Mouse (Mus musculus) midbrain, embryonic 13.5 days (tissue): ENCODE results near the gene Pknox2. TPM values are rescaled to one million over a fixed set of nuclear protein-coding genes. Genes with fewer than 3 reads are reported as not detected.

Experiments
- ATAC-seq: fragments of 200-750 bp; cut with Nextera tagmentation; 2 replicates; pipeline ENCODE4 v1.8.0; 2017; ENCODE audit warnings: mild to moderate bottlenecking, moderate TSS enrichment, moderate library complexity
- H3K27ac ChIP-seq: fragments of 300-500 bp; sonication (generic); 2 replicates; pipeline ENCODE4 v1.5.1; 2015; ENCODE audit warnings: inconsistent platforms, mild to moderate bottlenecking, moderate library complexity
- H3K27me3 ChIP-seq: fragments of 300-500 bp; sonication (generic); 2 replicates; pipeline ENCODE4 v1.6.1; 2015; ENCODE audit warnings: mild to moderate bottlenecking, inconsistent platforms
- H3K36me3 ChIP-seq: fragments of 300-500 bp; sonication (generic); 2 replicates; pipeline ENCODE4 v1.6.1; 2015; ENCODE audit warnings: mild to moderate bottlenecking, inconsistent platforms
- H3K4me1 ChIP-seq: fragments of 300-500 bp; sonication (generic); replicated peaks from 2 replicates; pipeline ENCODE4 v1.6.1; 2015; ENCODE audit warnings: inconsistent platforms
- H3K4me2 ChIP-seq: fragments of 300-500 bp; sonication (generic); replicated peaks from 2 replicates; pipeline ENCODE4 v1.6.1; 2015; ENCODE audit warnings: moderate library complexity, mild to moderate bottlenecking, inconsistent platforms
- H3K4me3 ChIP-seq: fragments of 300-500 bp; sonication (generic); replicated peaks from 2 replicates; pipeline ENCODE4 v1.5.1; 2015; ENCODE audit warnings: mild to moderate bottlenecking, inconsistent platforms
- H3K9ac ChIP-seq: fragments of 300-500 bp; sonication (generic); replicated peaks from 2 replicates; pipeline ENCODE4 v1.6.1; 2015; ENCODE audit warnings: mild to moderate bottlenecking, inconsistent platforms
- H3K9me3 ChIP-seq: fragments of 300-500 bp; sonication (generic); 2 replicates; pipeline ENCODE4 v1.6.1; 2016; ENCODE audit warnings: mild to moderate bottlenecking, inconsistent platforms
- WGBS: fragments of 180-500 bp; shearing (Covaris S2); methylation state at CpG from one replicate; pipeline ENCODE4 v1.1.7; 2015; 5-methylcytosine and 5-hydroxymethylcytosine counted together
- polyA plus RNA-seq: library from polyadenylated mRNA; unstranded; fragments of >200 nt; fragmentation: Nextera tagmentation; extraction: Ambion mirVana; gene quantifications from 2 replicates; pipeline ENCODE4 v1.2.1, GENCODE M21; 2015

Pknox2 gene
- polyA plus RNA-seq, 1 experiment from 2014 or later, result 33.1 TPM

DNA sequence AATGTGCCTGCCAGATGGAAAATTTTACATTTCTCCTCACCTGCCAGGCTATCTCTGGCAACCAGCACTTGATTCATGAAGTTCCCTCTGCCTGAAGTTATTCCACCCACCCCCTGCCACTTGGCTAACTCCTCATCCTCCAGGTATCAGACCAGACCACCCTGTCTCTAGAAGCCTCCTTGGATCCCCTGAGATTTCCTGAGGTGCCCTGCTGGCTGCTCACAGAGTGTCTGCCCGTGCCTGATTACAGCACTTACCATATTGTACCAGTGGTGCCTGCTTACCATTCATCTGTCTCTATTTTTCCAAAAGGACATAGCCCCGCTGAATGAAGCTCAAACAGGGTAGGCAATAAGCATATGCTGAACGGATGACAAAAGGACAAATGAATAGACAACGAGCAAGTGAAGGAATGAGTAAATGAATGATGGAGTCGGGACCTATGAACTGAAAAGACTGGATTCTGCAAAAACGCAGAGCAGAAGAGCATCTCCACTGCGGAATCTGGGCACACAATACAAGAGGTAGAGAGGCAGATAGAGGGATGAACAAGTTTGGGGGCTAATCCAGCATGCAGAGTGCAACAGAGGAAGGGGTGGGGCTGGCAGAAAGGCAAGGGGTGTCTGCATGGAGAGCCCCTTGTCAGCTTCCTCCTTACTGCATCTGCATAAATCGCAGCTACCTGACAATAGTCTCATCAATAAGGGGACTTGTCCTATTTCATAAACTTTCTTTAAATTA, 80.3 kb downstream of the Pknox2 start:
- peaks cover 34% of the 10 kb centered on the region for H3K4me1 ChIP-seq
- no peak overlapping the region for H3K4me3 ChIP-seq
- ATAC-seq, result peak; percentile 51; the same call in 1 of the 2 replicates
- no peaks in the 10 kb centered on the region for H3K9me3 ChIP-seq
- peak overlapping the region; percentile 44 for H3K27ac ChIP-seq
- WGBS, result 59% methylated on average over 8 of the region's 8 CpGs
- H3K4me2 ChIP-seq, result no peak overlapping the region
- no peak overlapping the region for H3K9ac ChIP-seq
- no peaks in the 10 kb centered on the region for H3K27me3 ChIP-seq
- no peaks in the 10 kb centered on the region for H3K36me3 ChIP-seq

DNA sequence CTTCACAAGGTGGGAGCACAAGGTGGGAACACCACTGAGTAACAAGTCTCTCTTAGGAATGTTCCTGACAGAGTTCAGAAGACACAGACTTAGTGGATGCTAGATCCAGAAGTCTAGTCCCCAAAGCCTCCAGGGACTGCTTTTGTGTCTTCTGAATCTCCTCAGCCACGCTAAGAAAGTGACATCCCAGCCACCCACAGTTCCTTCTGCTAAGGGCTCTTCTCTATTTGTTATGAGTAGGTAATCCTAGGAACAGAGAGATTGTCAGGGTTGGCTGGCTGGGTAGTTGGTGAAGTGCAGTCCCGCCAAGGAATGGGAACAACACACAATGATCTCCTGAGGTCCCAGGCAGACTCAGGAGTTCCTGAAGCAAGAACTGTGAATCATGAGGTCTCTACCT, 85.6 kb downstream of the Pknox2 start:
- 51% methylated on average over 2 of the region's 2 CpGs for WGBS
- H3K4me1 ChIP-seq, result peaks cover 30% of the 10 kb centered on the region
- no peaks in the 10 kb centered on the region for H3K9me3 ChIP-seq
- no peaks in the 10 kb centered on the region for H3K36me3 ChIP-seq
- H3K9ac ChIP-seq, result no peak overlapping the region
- H3K4me2 ChIP-seq, result no peak overlapping the region
- ATAC-seq, result no peak
- H3K27me3 ChIP-seq, result no peaks in the 10 kb centered on the region
- no peak overlapping the region for H3K27ac ChIP-seq
- H3K4me3 ChIP-seq, result no peak overlapping the region

DNA sequence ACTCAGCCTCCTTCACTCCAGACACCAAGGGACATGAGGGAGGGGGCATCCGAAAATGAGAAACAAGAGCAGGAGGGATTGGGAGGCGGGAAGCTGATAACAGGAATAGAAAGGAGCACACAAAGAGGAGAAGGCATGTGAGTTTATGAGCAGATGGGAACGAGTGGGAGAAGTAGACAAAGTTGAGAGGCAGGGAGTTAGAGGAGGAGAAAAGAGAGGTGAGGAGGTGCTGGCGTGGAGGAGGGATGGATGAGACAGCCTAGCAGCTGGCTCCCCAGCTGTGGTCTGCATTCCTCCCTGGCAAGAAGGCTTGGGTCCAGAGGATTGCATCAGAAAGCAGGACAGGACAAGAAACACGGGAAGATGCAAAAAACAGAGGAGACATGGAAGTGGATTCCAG, 92.5 kb downstream of the Pknox2 start:
- ATAC-seq, result 0 out of 2 replicates have a peak, but pooled peaks have one; percentile 6
- H3K27me3 ChIP-seq, result 0 out of 2 replicates have a peak, but pooled peaks cover 5% of the 10 kb centered on the region
- peak overlapping the region; percentile 65; the same call in 1 of the 2 replicates for H3K9ac ChIP-seq
- H3K36me3 ChIP-seq, result no peaks in the 10 kb centered on the region
- WGBS, result 10% methylated on average over 5 of the region's 5 CpGs
- no peaks in the 10 kb centered on the region for H3K9me3 ChIP-seq
- peak overlapping the region; percentile 55 for H3K4me2 ChIP-seq
- peak overlapping the region; percentile 82 for H3K27ac ChIP-seq
- H3K4me1 ChIP-seq, result peaks cover 45% of the 10 kb centered on the region
- H3K4me3 ChIP-seq, result no peak overlapping the region; the same call in 1 of the 2 replicates

DNA sequence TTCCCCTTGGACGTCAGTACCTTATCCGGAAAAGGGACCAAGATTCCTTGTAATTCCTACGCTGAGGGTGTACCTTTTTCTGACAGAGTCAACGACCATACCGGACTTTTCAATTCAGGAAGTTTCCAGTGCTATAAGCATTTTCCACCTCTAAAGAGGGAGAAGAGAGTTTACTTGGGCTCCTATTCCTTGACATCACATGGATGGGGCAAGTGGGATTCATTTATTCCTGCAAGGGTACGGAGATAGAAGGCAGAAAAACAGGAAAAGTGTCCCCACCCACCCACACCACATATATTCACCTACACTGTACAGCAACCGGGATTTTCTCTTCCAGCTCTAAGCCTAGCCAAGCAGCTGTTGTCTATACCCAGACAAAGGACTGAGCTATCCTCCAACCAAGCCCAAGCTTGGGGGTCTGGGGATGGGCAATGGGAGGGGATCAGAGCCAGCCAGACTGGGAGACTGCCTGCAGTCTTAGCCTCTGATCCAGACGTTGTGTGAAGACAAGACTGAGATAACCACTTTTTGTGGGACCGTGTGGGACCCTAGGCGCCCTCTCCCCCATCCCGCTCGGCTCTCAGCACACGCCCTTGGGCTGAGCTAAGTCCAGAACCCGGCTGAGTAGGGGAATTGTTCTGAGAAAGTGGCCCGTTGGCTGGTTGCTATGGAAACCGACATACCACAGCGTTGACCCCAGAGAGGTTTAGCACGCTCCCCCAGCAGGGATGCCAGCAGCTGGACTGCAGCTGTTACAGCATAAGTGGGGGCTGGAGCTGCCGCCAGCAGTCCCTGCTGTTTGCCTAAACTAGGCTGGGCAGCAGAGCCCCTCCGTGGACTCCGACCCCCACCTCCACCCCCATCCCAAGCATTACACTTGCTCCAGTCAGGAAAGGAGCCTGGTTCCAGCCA, 93.3 kb downstream of the Pknox2 start:
- 12% methylated on average over 20 of the region's 21 CpGs for WGBS
- H3K27me3 ChIP-seq, result 0 out of 2 replicates have a peak, but pooled peaks cover 5% of the 10 kb centered on the region
- no peaks in the 10 kb centered on the region for H3K36me3 ChIP-seq
- H3K9me3 ChIP-seq, result no peaks in the 10 kb centered on the region
- peak overlapping the region; percentile 26 for H3K4me3 ChIP-seq
- H3K4me2 ChIP-seq, result peak overlapping the region; percentile 55
- H3K27ac ChIP-seq, result peak overlapping the region; percentile 82
- peak overlapping the region; percentile 65 for H3K9ac ChIP-seq
- peak; percentile 90 for ATAC-seq
- H3K4me1 ChIP-seq, result peaks cover 52% of the 10 kb centered on the region

DNA sequence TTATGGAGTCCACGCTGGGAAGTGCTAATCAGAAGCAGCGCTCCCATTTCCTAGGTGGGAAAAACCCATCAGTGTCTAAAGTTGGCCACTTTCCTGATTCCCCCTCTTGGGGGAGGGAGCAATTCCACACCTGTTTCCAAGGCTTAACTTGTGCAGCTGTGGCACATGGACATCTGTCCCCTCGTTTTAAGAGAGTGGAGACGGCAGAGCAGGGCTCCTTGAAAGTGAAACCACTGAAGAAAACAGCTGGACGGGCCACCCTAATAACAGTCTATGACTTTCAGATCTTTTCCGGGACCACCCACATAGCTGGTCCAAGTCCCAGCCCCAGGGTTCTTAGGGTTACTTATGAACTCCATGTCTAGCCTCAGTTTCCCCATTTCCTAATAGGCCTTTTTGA, 94.2 kb downstream of the Pknox2 start:
- H3K27ac ChIP-seq, result 0 out of 2 replicates have a peak overlapping the region, but pooled peaks have one; percentile 82

DNA sequence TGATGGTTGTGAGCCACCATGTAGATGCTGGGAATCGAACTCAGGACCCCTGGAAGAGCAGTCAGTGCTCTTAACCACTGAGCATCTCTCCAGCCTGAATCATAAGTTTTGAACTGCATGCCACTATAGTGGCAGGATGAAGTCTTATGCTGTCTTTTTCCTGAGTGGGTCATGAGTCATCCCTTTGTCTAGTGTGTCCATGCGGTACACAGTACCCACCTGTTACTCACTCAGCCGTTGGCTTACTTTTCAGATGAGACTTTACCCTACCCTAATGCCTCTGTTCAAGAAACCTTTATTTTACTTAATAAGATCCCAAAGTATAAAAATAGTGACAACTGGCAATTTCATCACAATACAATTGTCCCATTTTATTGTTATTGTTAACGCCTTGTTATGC, 95.5 kb downstream of the Pknox2 start:
- Histone ChIP-seq H3K4me2 (no peak overlapping the region), H3K27me3 (0 out of 2 replicates have a peak, but pooled peaks cover 5% of the 10 kb centered on the region), H3K4me3 (no peak overlapping the region), H3K27ac (no peak overlapping the region), H3K9me3 (no peaks in the 10 kb centered on the region), H3K9ac (no peak overlapping the region), H3K4me1 (peaks cover 43% of the 10 kb centered on the region), H3K36me3 (no peaks in the 10 kb centered on the region)
- 96% methylated on average over 4 of the region's 4 CpGs for WGBS
- ATAC-seq, result no peak

More for the DNA sequence above, 94.2 kb downstream of the Pknox2 start:
- Histone ChIP-seq H3K9ac (no peak overlapping the region), H3K4me3 (no peak overlapping the region), H3K4me1 (peaks cover 48% of the 10 kb centered on the region), H3K36me3 (no peaks in the 10 kb centered on the region), H3K4me2 (no peak overlapping the region), H3K27me3 (0 out of 2 replicates have a peak, but pooled peaks cover 5% of the 10 kb centered on the region), H3K9me3 (no peaks in the 10 kb centered on the region)
- WGBS, result 40% methylated on average over 6 of the region's 6 CpGs
- ATAC-seq, result no peak

DNA sequence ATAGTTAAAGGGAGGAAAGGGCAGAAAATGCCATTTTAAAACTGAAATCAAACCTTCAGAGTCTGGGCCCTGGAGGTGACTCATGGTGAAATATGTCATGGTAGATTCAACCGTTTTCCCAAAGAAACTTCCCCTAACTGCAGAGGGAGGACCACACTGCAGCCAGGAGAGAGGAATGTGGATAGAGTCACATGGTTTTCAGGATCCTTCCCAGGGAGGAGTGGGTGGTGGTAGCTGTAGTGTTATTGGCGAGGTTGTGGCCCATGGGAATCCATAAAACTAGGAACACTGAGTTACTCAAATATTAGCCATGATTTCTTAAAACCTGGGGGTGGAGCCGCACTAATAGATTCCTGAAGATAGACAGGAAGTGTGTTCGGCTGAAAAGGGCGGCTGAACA, 99.7 kb downstream of the Pknox2 start:
- H3K4me2 ChIP-seq, result no peak overlapping the region
- WGBS, result 83% methylated on average over 5 of the region's 5 CpGs

DNA sequence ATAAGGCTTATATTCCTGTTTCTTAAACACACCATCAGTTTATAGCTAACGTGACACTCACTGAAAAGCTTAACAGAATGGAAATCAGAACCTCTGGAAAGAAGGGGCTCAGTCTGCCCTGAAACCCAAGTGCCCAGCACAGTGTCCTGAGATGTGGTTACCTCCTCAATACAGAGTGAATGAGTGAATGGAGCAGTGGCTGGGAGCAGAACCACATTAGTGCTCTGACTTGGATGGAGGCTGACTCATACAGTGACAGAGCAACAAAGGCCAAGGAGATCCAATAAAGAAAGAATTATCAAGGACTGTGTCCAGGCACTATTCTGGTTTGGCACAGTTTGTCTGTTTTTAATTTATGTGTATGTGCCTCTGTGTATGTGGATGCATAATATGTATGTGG, 101.3 kb downstream of the Pknox2 start:
- Histone ChIP-seq H3K27me3 (no peaks in the 10 kb centered on the region), H3K36me3 (no peaks in the 10 kb centered on the region), H3K4me1 (peaks cover 18% of the 10 kb centered on the region), H3K27ac (no peak overlapping the region), H3K4me3 (no peak overlapping the region), H3K4me2 (no peak overlapping the region), H3K9ac (no peak overlapping the region), H3K9me3 (no peaks in the 10 kb centered on the region)
- WGBS, result 67% methylated on average over 1 of the region's 1 CpGs
- no peak for ATAC-seq

More for the DNA sequence above, 99.7 kb downstream of the Pknox2 start:
- H3K27me3 ChIP-seq, result no peaks in the 10 kb centered on the region
- H3K9me3 ChIP-seq, result no peaks in the 10 kb centered on the region
- no peak overlapping the region for H3K9ac ChIP-seq
- H3K4me3 ChIP-seq, result no peak overlapping the region
- H3K4me1 ChIP-seq, result peaks cover 19% of the 10 kb centered on the region
- no peak for ATAC-seq
- no peak overlapping the region for H3K27ac ChIP-seq
- H3K36me3 ChIP-seq, result no peaks in the 10 kb centered on the region

DNA sequence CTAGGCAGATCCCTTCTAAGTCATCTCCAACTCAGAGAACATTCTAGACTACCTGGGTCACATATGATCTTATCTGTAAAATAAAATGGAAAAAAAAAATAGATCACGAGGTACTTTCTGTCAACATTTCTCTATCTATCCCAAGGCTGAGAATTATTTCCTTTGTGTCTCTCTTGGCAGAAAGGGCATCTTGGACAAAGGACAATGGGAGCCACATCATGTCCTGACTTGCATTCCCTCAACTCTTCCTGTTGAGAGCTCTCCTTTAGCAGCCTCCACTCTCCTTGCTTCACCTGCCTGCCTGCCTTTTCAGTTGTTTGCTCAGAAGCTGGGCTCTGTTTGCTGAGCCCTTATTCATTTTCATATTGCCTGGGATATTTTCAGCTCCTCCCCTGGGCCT, 103.0 kb downstream of the Pknox2 start:
- no peak overlapping the region for H3K4me3 ChIP-seq
- WGBS, result 88% methylated on average over 1 of the region's 1 CpGs
- no peak for ATAC-seq

DNA sequence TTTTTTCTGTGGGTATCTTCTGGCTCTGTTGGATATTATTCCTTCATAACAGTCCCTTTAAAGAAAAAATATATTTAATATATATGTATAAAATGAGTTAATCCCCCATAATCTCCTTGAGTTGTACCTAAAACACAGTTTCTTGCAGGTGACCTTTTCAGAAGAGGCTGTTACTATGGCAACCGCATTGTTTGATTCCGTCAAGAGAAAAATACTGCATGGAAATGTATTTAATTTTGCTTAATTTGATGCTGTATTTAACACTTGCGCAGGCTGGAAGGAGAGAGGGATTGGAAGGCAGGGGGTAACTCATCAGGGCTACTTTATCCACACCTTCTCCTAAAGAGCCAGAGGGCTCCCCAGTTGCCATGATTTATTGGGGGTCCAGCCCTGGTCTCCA, 108.3 kb downstream of the Pknox2 start:
- Histone ChIP-seq H3K36me3 (0 out of 2 replicates have a peak, but pooled peaks cover 2% of the 10 kb centered on the region), H3K4me3 (no peak overlapping the region), H3K4me2 (no peak overlapping the region), H3K4me1 (peaks cover 23% of the 10 kb centered on the region), H3K9ac (no peak overlapping the region), H3K9me3 (no peaks in the 10 kb centered on the region), H3K27me3 (no peaks in the 10 kb centered on the region), H3K27ac (peak overlapping the region; percentile 67)
- WGBS, result 60% methylated on average over 3 of the region's 3 CpGs
- ATAC-seq, result no peak; the same call in 1 of the 2 replicates

More for the DNA sequence above, 103.0 kb downstream of the Pknox2 start:
- H3K4me2 ChIP-seq, result no peak overlapping the region
- no peaks in the 10 kb centered on the region for H3K36me3 ChIP-seq
- H3K9ac ChIP-seq, result no peak overlapping the region
- H3K27me3 ChIP-seq, result no peaks in the 10 kb centered on the region
- H3K9me3 ChIP-seq, result no peaks in the 10 kb centered on the region
- no peak overlapping the region for H3K27ac ChIP-seq
- H3K4me1 ChIP-seq, result peaks cover 18% of the 10 kb centered on the region

DNA sequence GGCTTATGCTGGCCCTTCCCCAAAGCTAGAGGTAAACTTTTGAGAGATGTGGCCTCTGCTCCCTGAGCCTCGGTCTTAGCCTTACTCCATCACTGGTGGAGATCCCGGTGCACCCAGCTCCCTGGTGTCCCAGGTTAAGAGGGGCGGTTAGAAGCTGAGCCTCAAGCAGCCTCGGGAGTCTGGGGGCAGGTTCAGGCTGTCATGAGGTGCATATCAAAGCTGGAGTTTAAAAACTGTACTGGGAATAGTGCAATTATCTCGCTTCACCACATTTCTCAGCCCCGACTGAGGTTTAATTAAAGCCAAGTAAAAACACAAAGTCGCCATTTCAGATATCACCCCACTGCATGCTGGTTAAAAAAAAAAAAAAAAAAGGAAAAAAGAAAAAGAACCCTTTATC, 108.8 kb downstream of the Pknox2 start:
- H3K4me3 ChIP-seq, result no peak overlapping the region
- no peaks in the 10 kb centered on the region for H3K9me3 ChIP-seq
- H3K9ac ChIP-seq, result no peak overlapping the region
- H3K27me3 ChIP-seq, result no peaks in the 10 kb centered on the region
- ATAC-seq, result peak; percentile 65
- H3K27ac ChIP-seq, result peak overlapping the region; percentile 67
- H3K4me2 ChIP-seq, result no peak overlapping the region
- WGBS, result 34% methylated on average over 7 of the region's 7 CpGs
- 0 out of 2 replicates have a peak, but pooled peaks cover 2% of the 10 kb centered on the region for H3K36me3 ChIP-seq
- H3K4me1 ChIP-seq, result peaks cover 23% of the 10 kb centered on the region

DNA sequence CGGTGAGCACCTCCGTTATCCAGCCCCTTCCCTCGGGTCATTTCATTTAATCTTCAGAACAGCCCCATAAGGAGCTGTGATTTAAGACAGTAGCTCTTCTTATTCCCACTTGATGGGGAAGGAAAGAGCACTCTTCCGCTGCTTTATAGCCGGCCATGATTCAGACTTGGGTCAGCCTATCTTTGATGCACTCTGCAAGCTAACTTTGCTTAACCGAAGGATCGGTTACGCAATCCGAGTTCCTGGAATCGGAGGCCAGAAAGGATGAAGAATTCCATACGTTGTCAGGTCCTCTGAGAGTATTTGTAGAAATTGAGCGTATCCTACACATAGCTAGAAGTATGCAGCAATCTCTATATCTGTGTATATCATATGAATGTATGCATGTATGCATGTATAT, 109.8 kb downstream of the Pknox2 start:
- Histone ChIP-seq H3K9ac (no peak overlapping the region), H3K36me3 (0 out of 2 replicates have a peak, but pooled peaks cover 2% of the 10 kb centered on the region), H3K27me3 (no peaks in the 10 kb centered on the region), H3K4me1 (peaks cover 23% of the 10 kb centered on the region), H3K4me2 (no peak overlapping the region), H3K4me3 (no peak overlapping the region), H3K9me3 (no peaks in the 10 kb centered on the region), H3K27ac (peak overlapping the region; percentile 67; the same call in 1 of the 2 replicates)
- ATAC-seq, result no peak
- 89% methylated on average over 12 of the region's 12 CpGs for WGBS
